Mouse (Mus musculus): Measurements from ENCODE around the gene Zfand2b. TPM values are rescaled to one million over a fixed set of nuclear protein-coding genes. Genes with fewer than 3 reads are reported as not detected.

Zfand2b gene
- polyA plus RNA-seq, 1 experiment from 2014 or later: 36.8 TPM

- no peaks in the 10 kb centered on the region for H3K9me3 ChIP-seq
- peaks cover 12% of the 10 kb centered on the region for H3K27me3 ChIP-seq
- 14% methylated on average over 34 of the region's 34 CpGs for whole genome bisulfite sequencing
- H3K9ac ChIP-seq (replicated peaks): peak overlapping the region; percentile 51
- H3K4me1 ChIP-seq: peaks cover 41% of the 10 kb centered on the region
- peak overlapping the region; percentile 37 for H3K4me3 ChIP-seq
- no peak overlapping the region for H3K27ac ChIP-seq (replicated peaks)
- peak overlapping the region; percentile 98 for H3K4me2 ChIP-seq (replicated peaks)
- ATAC-seq (ENCODE audit: low FRiP score, low read depth): no peak
- peaks cover 24% of the 10 kb centered on the region for H3K36me3 ChIP-seq
These were observed 40.7 kb downstream of the Zfand2b start for GRCm38 (mm10) chr1:75208967-75209678.

- 0 out of 2 replicates have a peak within 1 kb of the TSS, but pooled peaks have one; percentile 46 for H3K27ac ChIP-seq (replicated peaks)
- 6% methylated on average over 42 of the region's 42 CpGs for WGBS
- peak within 1 kb of the TSS; percentile 77 for H3K4me3 ChIP-seq
- H3K27me3 ChIP-seq: peaks cover 12% of the 10 kb centered on the region
- peak; percentile 96 for ATAC-seq (ENCODE audit: low FRiP score, low read depth)
- H3K4me2 ChIP-seq (replicated peaks): peak within 1 kb of the TSS; percentile 98
- H3K36me3 ChIP-seq: peaks cover 37% of the 10 kb centered on the region
- no peaks in the 10 kb centered on the region for H3K9me3 ChIP-seq
- peaks cover 41% of the 10 kb centered on the region for H3K4me1 ChIP-seq
- H3K9ac ChIP-seq (replicated peaks): peak within 1 kb of the TSS; percentile 95
These were observed 42.0 kb downstream of the Zfand2b start, which contains the start of the genes Glb1l and Stk16 for GRCm38 (mm10) chr1:75210136-75211087. Glb1l (minus strand) TSS chr1:75210813. Stk16 (plus strand) TSS chr1:75210838.

- Histone ChIP-seq H3K4me3 (peak overlapping the region; percentile 77), H3K9me3 (no peaks in the 10 kb centered on the region), H3K27ac (replicated peaks) (no peak overlapping the region), H3K9ac (replicated peaks) (peak overlapping the region; percentile 95), H3K4me2 (replicated peaks) (peak overlapping the region; percentile 98), H3K4me1 (peaks cover 41% of the 10 kb centered on the region), H3K27me3 (peaks cover 19% of the 10 kb centered on the region), H3K36me3 (peaks cover 43% of the 10 kb centered on the region)
- 12% methylated on average over 17 of the region's 17 CpGs for WGBS
- peak; percentile 48; the same call in 1 of the 2 replicates for ATAC-seq (ENCODE audit: low FRiP score, low read depth)
These were observed 42.8 kb downstream of the Zfand2b start for GRCm38 (mm10) chr1:75211141-75211708.

GRCm38 (mm10) chr1:75212542-75212941, 44.1 kb downstream of the Zfand2b start:
- Histone ChIP-seq H3K9ac (replicated peaks) (no peak overlapping the region), H3K4me2 (replicated peaks) (no peak overlapping the region; the same call in 1 of the 2 replicates), H3K4me1 (peaks cover 41% of the 10 kb centered on the region), H3K27me3 (peaks cover 32% of the 10 kb centered on the region), H3K9me3 (no peaks in the 10 kb centered on the region), H3K27ac (replicated peaks) (no peak overlapping the region), H3K36me3 (peaks cover 43% of the 10 kb centered on the region), H3K4me3 (no peak overlapping the region)
- WGBS: 88% methylated on average over 4 of the region's 4 CpGs
- no peak for ATAC-seq (ENCODE audit: low FRiP score, low read depth)

GRCm38 (mm10) chr1:75213096-75213495, 44.6 kb downstream of the Zfand2b start:
- H3K4me1 ChIP-seq: peaks cover 44% of the 10 kb centered on the region
- ATAC-seq (ENCODE audit: low FRiP score, low read depth): no peak

GRCm38 (mm10) chr1:75214442-75214841, 46.0 kb downstream of the Zfand2b start:
- 83% methylated on average over 2 of the region's 2 CpGs for WGBS

More at GRCm38 (mm10) chr1:75213096-75213495, 44.6 kb downstream of the Zfand2b start:
- H3K27me3 ChIP-seq: peaks cover 37% of the 10 kb centered on the region
- no peaks in the 10 kb centered on the region for H3K9me3 ChIP-seq
- no peak overlapping the region for H3K4me2 ChIP-seq (replicated peaks)
- no peak overlapping the region for H3K27ac ChIP-seq (replicated peaks)
- H3K4me3 ChIP-seq: no peak overlapping the region
- peaks cover 43% of the 10 kb centered on the region for H3K36me3 ChIP-seq
- 89% methylated on average over 7 of the region's 7 CpGs for WGBS
- H3K9ac ChIP-seq (replicated peaks): no peak overlapping the region

GRCm38 (mm10) chr1:75214886-75215285, 46.4 kb downstream of the Zfand2b start:
- 77% methylated on average over 5 of the region's 5 CpGs for WGBS
- Histone ChIP-seq H3K9ac (replicated peaks) (no peak overlapping the region), H3K4me2 (replicated peaks) (no peak overlapping the region), H3K4me1 (peaks cover 45% of the 10 kb centered on the region), H3K9me3 (no peaks in the 10 kb centered on the region), H3K4me3 (no peak overlapping the region), H3K27ac (replicated peaks) (no peak overlapping the region), H3K27me3 (peaks cover 44% of the 10 kb centered on the region), H3K36me3 (peaks cover 43% of the 10 kb centered on the region)
- ATAC-seq (ENCODE audit: low FRiP score, low read depth): no peak

More at GRCm38 (mm10) chr1:75214442-75214841, 46.0 kb downstream of the Zfand2b start:
- peaks cover 43% of the 10 kb centered on the region for H3K36me3 ChIP-seq
- no peaks in the 10 kb centered on the region for H3K9me3 ChIP-seq
- H3K27ac ChIP-seq (replicated peaks): no peak overlapping the region
- H3K9ac ChIP-seq (replicated peaks): no peak overlapping the region
- H3K27me3 ChIP-seq: peaks cover 43% of the 10 kb centered on the region
- peaks cover 45% of the 10 kb centered on the region for H3K4me1 ChIP-seq
- H3K4me3 ChIP-seq: no peak overlapping the region
- H3K4me2 ChIP-seq (replicated peaks): no peak overlapping the region
- no peak for ATAC-seq (ENCODE audit: low FRiP score, low read depth)

GRCm38 (mm10) chr1:75215785-75216184, 47.3 kb downstream of the Zfand2b start:
- H3K4me1 ChIP-seq: peaks cover 39% of the 10 kb centered on the region
- ATAC-seq (ENCODE audit: low FRiP score, low read depth): no peak
- H3K4me2 ChIP-seq (replicated peaks): no peak overlapping the region
- peaks cover 43% of the 10 kb centered on the region for H3K36me3 ChIP-seq
- no peak overlapping the region for H3K4me3 ChIP-seq
- H3K9ac ChIP-seq (replicated peaks): no peak overlapping the region
- peaks cover 53% of the 10 kb centered on the region for H3K27me3 ChIP-seq
- 98% methylated on average over 9 of the region's 9 CpGs for WGBS
- H3K9me3 ChIP-seq: no peaks in the 10 kb centered on the region
- H3K27ac ChIP-seq (replicated peaks): no peak overlapping the region

GRCm38 (mm10) chr1:75216797-75217585, 48.5 kb downstream of the Zfand2b start:
- Histone ChIP-seq H3K27ac (replicated peaks) (no peak overlapping the region), H3K9ac (replicated peaks) (no peak overlapping the region), H3K9me3 (no peaks in the 10 kb centered on the region), H3K36me3 (peaks cover 39% of the 10 kb centered on the region), H3K27me3 (peaks cover 65% of the 10 kb centered on the region), H3K4me1 (peaks cover 30% of the 10 kb centered on the region), H3K4me2 (replicated peaks) (no peak overlapping the region), H3K4me3 (no peak overlapping the region)
- ATAC-seq (ENCODE audit: low FRiP score, low read depth): no peak
- 84% methylated on average over 13 of the region's 13 CpGs for WGBS

- Histone ChIP-seq H3K4me2 (replicated peaks) (no peak overlapping the region), H3K4me3 (peak overlapping the region; percentile 52; the same call in 1 of the 2 replicates), H3K9ac (replicated peaks) (no peak overlapping the region), H3K36me3 (peaks cover 31% of the 10 kb centered on the region), H3K4me1 (peaks cover 22% of the 10 kb centered on the region), H3K9me3 (no peaks in the 10 kb centered on the region), H3K27me3 (peaks cover 73% of the 10 kb centered on the region), H3K27ac (replicated peaks) (no peak overlapping the region)
- WGBS: 6% methylated on average over 6 of the region's 6 CpGs
- no peak for ATAC-seq (ENCODE audit: low FRiP score, low read depth)
These were observed 49.4 kb downstream of the Zfand2b start for GRCm38 (mm10) chr1:75217893-75218226.
